Mouse (Mus musculus): ENCODE data around the gene Nptx1. TPM values are rescaled to one million over a fixed set of nuclear protein-coding genes. Genes with fewer than 3 reads are reported as not detected.

The Nptx1 gene
- polyA plus RNA-seq, 1 experiment from 2014 or later = 1.2 TPM

GRCm38 (mm10) chr11:119545741-119546495, 1.6 kb downstream of the Nptx1 start:
- ATAC-seq (ENCODE audit: low read depth) = no peak
- WGBS = 3% methylated on average over 10 of the region's 10 CpGs
- H3K9me3 ChIP-seq (ENCODE audit: control insufficient read depth, low read length) = no peaks in the 10 kb centered on the region
- peaks cover 36% of the 10 kb centered on the region for H3K4me1 ChIP-seq (replicated peaks; ENCODE audit: control insufficient read depth, insufficient read depth, low read length)
- no peak overlapping the region; the same call in 1 of the 2 replicates for H3K9ac ChIP-seq (ENCODE audit: low read length)
- peak overlapping the region; percentile 58 for H3K4me3 ChIP-seq (ENCODE audit: low read length)
- H3K4me2 ChIP-seq (ENCODE audit: low read depth, low read length) = peak overlapping the region; percentile 99; the same call in 1 of the 2 replicates
- H3K27ac ChIP-seq (ENCODE audit: low read length) = no peak overlapping the region
- H3K27me3 ChIP-seq (ENCODE audit: control insufficient read depth, insufficient read depth, low read depth, low read length) = peaks cover 64% of the 10 kb centered on the region
- H3K36me3 ChIP-seq (ENCODE audit: control insufficient read depth, insufficient read depth, low read length) = no peaks in the 10 kb centered on the region

GRCm38 (mm10) chr11:119545281-119545680, 2.3 kb downstream of the Nptx1 start:
- 55% methylated on average over 3 of the region's 3 CpGs for WGBS
- peaks cover 35% of the 10 kb centered on the region for H3K4me1 ChIP-seq (replicated peaks; ENCODE audit: control insufficient read depth, insufficient read depth, low read length)
- H3K9ac ChIP-seq (ENCODE audit: low read length) = no peak overlapping the region
- no peak overlapping the region for H3K4me3 ChIP-seq (ENCODE audit: low read length)
- H3K27me3 ChIP-seq (ENCODE audit: control insufficient read depth, insufficient read depth, low read depth, low read length) = peaks cover 59% of the 10 kb centered on the region
- H3K9me3 ChIP-seq (ENCODE audit: control insufficient read depth, low read length) = no peaks in the 10 kb centered on the region
- no peak overlapping the region for H3K27ac ChIP-seq (ENCODE audit: low read length)
- H3K4me2 ChIP-seq (ENCODE audit: low read depth, low read length) = no peak overlapping the region
- H3K36me3 ChIP-seq (ENCODE audit: control insufficient read depth, insufficient read depth, low read length) = no peaks in the 10 kb centered on the region
- no peak for ATAC-seq (ENCODE audit: low read depth)

- peaks cover 33% of the 10 kb centered on the region for H3K4me1 ChIP-seq (replicated peaks; ENCODE audit: control insufficient read depth, insufficient read depth, low read length)
- no peak overlapping the region for H3K27ac ChIP-seq (ENCODE audit: low read length)
- H3K4me2 ChIP-seq (ENCODE audit: low read depth, low read length) = no peak overlapping the region
- no peak for ATAC-seq (ENCODE audit: low read depth)
- H3K36me3 ChIP-seq (ENCODE audit: control insufficient read depth, insufficient read depth, low read length) = no peaks in the 10 kb centered on the region
- H3K4me3 ChIP-seq (ENCODE audit: low read length) = no peak overlapping the region
- 76% methylated on average over 15 of the region's 15 CpGs for WGBS
- H3K9ac ChIP-seq (ENCODE audit: low read length) = no peak overlapping the region
- H3K9me3 ChIP-seq (ENCODE audit: control insufficient read depth, low read length) = no peaks in the 10 kb centered on the region
- H3K27me3 ChIP-seq (ENCODE audit: control insufficient read depth, insufficient read depth, low read depth, low read length) = peaks cover 57% of the 10 kb centered on the region
These were observed 2.9 kb downstream of the Nptx1 start for GRCm38 (mm10) chr11:119544518-119545105.

GRCm38 (mm10) chr11:119543816-119544517, 3.6 kb downstream of the Nptx1 start:
- Histone ChIP-seq H3K4me3 (ENCODE audit: low read length) (no peak overlapping the region), H3K27me3 (ENCODE audit: control insufficient read depth, insufficient read depth, low read depth, low read length) (peaks cover 50% of the 10 kb centered on the region), H3K4me2 (ENCODE audit: low read depth, low read length) (no peak overlapping the region), H3K4me1 (replicated peaks; ENCODE audit: control insufficient read depth, insufficient read depth, low read length) (peaks cover 26% of the 10 kb centered on the region), H3K9ac (ENCODE audit: low read length) (no peak overlapping the region), H3K27ac (ENCODE audit: low read length) (no peak overlapping the region), H3K9me3 (ENCODE audit: control insufficient read depth, low read length) (no peaks in the 10 kb centered on the region), H3K36me3 (ENCODE audit: control insufficient read depth, insufficient read depth, low read length) (no peaks in the 10 kb centered on the region)
- 46% methylated on average over 16 of the region's 16 CpGs for WGBS
- no peak for ATAC-seq (ENCODE audit: low read depth)

GRCm38 (mm10) chr11:119542886-119543285, 4.7 kb downstream of the Nptx1 start:
- no peak overlapping the region for H3K27ac ChIP-seq (ENCODE audit: low read length)
- H3K4me2 ChIP-seq (ENCODE audit: low read depth, low read length) = no peak overlapping the region
- ATAC-seq (ENCODE audit: low read depth) = no peak
- WGBS = 60% methylated on average over 5 of the region's 5 CpGs
- H3K36me3 ChIP-seq (ENCODE audit: control insufficient read depth, insufficient read depth, low read length) = no peaks in the 10 kb centered on the region
- H3K9ac ChIP-seq (ENCODE audit: low read length) = no peak overlapping the region
- H3K4me3 ChIP-seq (ENCODE audit: low read length) = no peak overlapping the region
- H3K27me3 ChIP-seq (ENCODE audit: control insufficient read depth, insufficient read depth, low read depth, low read length) = peaks cover 40% of the 10 kb centered on the region
- peaks cover 16% of the 10 kb centered on the region for H3K4me1 ChIP-seq (replicated peaks; ENCODE audit: control insufficient read depth, insufficient read depth, low read length)
- H3K9me3 ChIP-seq (ENCODE audit: control insufficient read depth, low read length) = no peaks in the 10 kb centered on the region

- H3K27me3 ChIP-seq (ENCODE audit: control insufficient read depth, insufficient read depth, low read depth, low read length) = peaks cover 34% of the 10 kb centered on the region
- peaks cover 12% of the 10 kb centered on the region for H3K4me1 ChIP-seq (replicated peaks; ENCODE audit: control insufficient read depth, insufficient read depth, low read length)
- 46% methylated on average over 9 of the region's 9 CpGs for WGBS
- H3K27ac ChIP-seq (ENCODE audit: low read length) = no peak overlapping the region
- no peak overlapping the region for H3K4me2 ChIP-seq (ENCODE audit: low read depth, low read length)
- no peak for ATAC-seq (ENCODE audit: low read depth)
- H3K9me3 ChIP-seq (ENCODE audit: control insufficient read depth, low read length) = no peaks in the 10 kb centered on the region
- H3K9ac ChIP-seq (ENCODE audit: low read length) = no peak overlapping the region
- H3K36me3 ChIP-seq (ENCODE audit: control insufficient read depth, insufficient read depth, low read length) = no peaks in the 10 kb centered on the region
- no peak overlapping the region for H3K4me3 ChIP-seq (ENCODE audit: low read length)
These were observed 5.2 kb downstream of the Nptx1 start for GRCm38 (mm10) chr11:119542371-119542770.

GRCm38 (mm10) chr11:119541082-119541481, 6.5 kb downstream of the Nptx1 start:
- H3K4me1 ChIP-seq (replicated peaks; ENCODE audit: control insufficient read depth, insufficient read depth, low read length) = peaks cover 2% of the 10 kb centered on the region
- H3K27ac ChIP-seq (ENCODE audit: low read length) = no peak overlapping the region
- no peak overlapping the region for H3K4me3 ChIP-seq (ENCODE audit: low read length)
- H3K9me3 ChIP-seq (ENCODE audit: control insufficient read depth, low read length) = no peaks in the 10 kb centered on the region
- no peak overlapping the region for H3K9ac ChIP-seq (ENCODE audit: low read length)
- no peaks in the 10 kb centered on the region for H3K36me3 ChIP-seq (ENCODE audit: control insufficient read depth, insufficient read depth, low read length)
- ATAC-seq (ENCODE audit: low read depth) = no peak
- no peak overlapping the region for H3K4me2 ChIP-seq (ENCODE audit: low read depth, low read length)
- H3K27me3 ChIP-seq (ENCODE audit: control insufficient read depth, insufficient read depth, low read depth, low read length) = peaks cover 23% of the 10 kb centered on the region
- 65% methylated on average over 9 of the region's 9 CpGs for WGBS

- H3K9me3 ChIP-seq (ENCODE audit: control insufficient read depth, low read length) = no peaks in the 10 kb centered on the region
- peaks cover 18% of the 10 kb centered on the region for H3K27me3 ChIP-seq (ENCODE audit: control insufficient read depth, insufficient read depth, low read depth, low read length)
- no peak overlapping the region for H3K4me2 ChIP-seq (ENCODE audit: low read depth, low read length)
- WGBS = 76% methylated on average over 9 of the region's 9 CpGs
- no peak overlapping the region for H3K27ac ChIP-seq (ENCODE audit: low read length)
- H3K4me1 ChIP-seq (replicated peaks; ENCODE audit: control insufficient read depth, insufficient read depth, low read length) = no peaks in the 10 kb centered on the region
- no peak for ATAC-seq (ENCODE audit: low read depth)
- H3K9ac ChIP-seq (ENCODE audit: low read length) = no peak overlapping the region
- H3K36me3 ChIP-seq (ENCODE audit: control insufficient read depth, insufficient read depth, low read length) = no peaks in the 10 kb centered on the region
- H3K4me3 ChIP-seq (ENCODE audit: low read length) = no peak overlapping the region
These were observed 7.0 kb downstream of the Nptx1 start for GRCm38 (mm10) chr11:119540560-119540959.

GRCm38 (mm10) chr11:119539944-119540343, 7.6 kb downstream of the Nptx1 start:
- no peak overlapping the region for H3K9ac ChIP-seq (ENCODE audit: low read length)
- H3K4me2 ChIP-seq (ENCODE audit: low read depth, low read length) = no peak overlapping the region
- no peaks in the 10 kb centered on the region for H3K4me1 ChIP-seq (replicated peaks; ENCODE audit: control insufficient read depth, insufficient read depth, low read length)
- H3K36me3 ChIP-seq (ENCODE audit: control insufficient read depth, insufficient read depth, low read length) = no peaks in the 10 kb centered on the region
- 34% methylated on average over 14 of the region's 14 CpGs for WGBS
- H3K4me3 ChIP-seq (ENCODE audit: low read length) = no peak overlapping the region
- H3K9me3 ChIP-seq (ENCODE audit: control insufficient read depth, low read length) = no peaks in the 10 kb centered on the region
- no peak for ATAC-seq (ENCODE audit: low read depth)
- peaks cover 12% of the 10 kb centered on the region for H3K27me3 ChIP-seq (ENCODE audit: control insufficient read depth, insufficient read depth, low read depth, low read length)
- no peak overlapping the region for H3K27ac ChIP-seq (ENCODE audit: low read length)

All from lung, embryonic 16.5 days (tissue).